Mouse (Mus musculus): ENCODE measurements around the gene Gm13271.
"Not testable (repeated sequence)": the region's sequence is repeated elsewhere in the genome, so short reads cannot be mapped to it uniquely, and the experiment has no call there.

- TF ChIP-seq CTCF (IDR thresholded peaks at IDR 0.05; ENCODE audit: borderline replicate concordance, insufficient read depth, low read length); POLR2A (IDR thresholded peaks at IDR 0.05; ENCODE audit: low read depth, low read length): not testable (repeated sequence)
Measured at GRCm38 (mm10) chr4:88762341-88762740, 7.7 kb downstream of the Gm13271 start.

Data from embryonic fibroblast, embryonic 13.5 days (primary cell).